Mouse (Mus musculus) adrenal gland (tissue): ENCODE data around the gene Atg2a.

Source experiments
- intact Hi-C: fragments of 180-260 bp; cut with DNase I; formaldehyde crosslinking; loops from one replicate; pipeline ENCODE4 v1.15.1; 2025
- long read RNA-seq, 2 experiments: library from polyadenylated mRNA; unstranded; transcript quantifications; one replicate each; pipeline ENCODE4 v2.0.0; 2020; ENCODE audit warnings: borderline replicate concordance in 1 of 2; ENCODE audit not compliant: insufficient replicate concordance in 1 of 2

Gene Atg2a
- long read RNA-seq, experiment 1, partial matches to known transcripts: 7 of 11 reads
- long read RNA-seq, experiment 1, other reads (novel, unspliced or antisense): 4 of 11 reads
- long read RNA-seq, experiment 2, full-length matches to known transcripts: 1 of 14 reads
- long read RNA-seq, experiment 2, partial matches to known transcripts: 10 of 14 reads
- long read RNA-seq, experiment 2, other reads (novel, unspliced or antisense): 3 of 14 reads

GRCm38 (mm10) chr19:6241274-6242107 is at the start of gene Atg2a:
TSS of gene Atg2a (plus strand) at chr19:6241668.
- intact Hi-C loops: no loop called here

GRCm38 (mm10) chr19:6204265-6204664 is 37.2 kb upstream of the Atg2a start:
- intact Hi-C loops: no loop called here

DNA sequence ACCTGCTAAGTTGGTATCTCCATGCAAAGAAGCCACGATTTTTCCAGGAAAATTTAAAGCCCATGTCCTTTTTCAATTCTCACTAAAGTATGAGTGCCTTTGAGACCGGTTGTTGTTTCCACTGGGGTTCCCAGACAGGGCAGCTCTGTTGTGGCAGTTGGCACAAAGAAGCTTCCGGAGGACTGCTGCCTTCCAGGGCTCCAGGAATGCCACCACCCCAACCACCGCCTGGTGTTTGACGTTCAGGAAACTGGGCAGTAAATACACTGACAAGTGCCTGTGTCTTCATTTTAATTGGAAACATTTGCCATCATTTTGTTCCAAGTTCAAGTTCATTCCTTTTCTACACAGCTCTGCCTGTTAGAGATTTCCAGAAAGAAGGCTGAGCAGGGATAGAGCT is 34.8 kb upstream of the Atg2a start:
- intact Hi-C loops: no loop called here

DNA sequence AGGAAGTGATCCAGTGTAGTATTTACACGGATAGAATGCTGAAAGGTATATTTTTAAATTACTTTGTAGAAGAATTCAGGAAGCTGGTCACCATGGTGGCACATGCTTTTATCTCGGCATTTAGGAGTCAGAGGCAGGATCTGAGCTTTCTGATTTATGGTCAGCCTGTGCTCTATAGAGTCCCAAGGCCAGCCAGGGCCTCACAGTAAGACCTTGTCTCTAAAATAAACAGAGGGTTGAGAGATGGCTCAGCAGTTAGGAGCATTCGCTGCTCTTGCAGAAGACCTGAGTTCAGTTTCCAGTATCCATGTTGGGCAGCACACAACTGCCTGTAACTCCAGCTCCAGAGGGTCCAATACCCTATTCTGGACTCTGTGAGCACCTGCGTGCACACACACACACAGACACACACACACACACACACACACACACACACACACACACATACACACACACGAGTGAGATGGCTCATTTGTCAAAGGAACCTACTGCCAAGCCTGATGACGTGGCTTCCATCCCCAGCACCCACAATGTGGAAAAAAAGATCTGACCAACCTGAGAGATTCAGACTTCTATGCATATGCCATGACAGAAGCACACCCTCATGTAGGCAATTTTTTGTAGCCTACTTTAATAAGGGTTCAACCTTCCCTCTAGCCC is 25.3 kb upstream of the Atg2a start:
- intact Hi-C loops: no loop called here

DNA sequence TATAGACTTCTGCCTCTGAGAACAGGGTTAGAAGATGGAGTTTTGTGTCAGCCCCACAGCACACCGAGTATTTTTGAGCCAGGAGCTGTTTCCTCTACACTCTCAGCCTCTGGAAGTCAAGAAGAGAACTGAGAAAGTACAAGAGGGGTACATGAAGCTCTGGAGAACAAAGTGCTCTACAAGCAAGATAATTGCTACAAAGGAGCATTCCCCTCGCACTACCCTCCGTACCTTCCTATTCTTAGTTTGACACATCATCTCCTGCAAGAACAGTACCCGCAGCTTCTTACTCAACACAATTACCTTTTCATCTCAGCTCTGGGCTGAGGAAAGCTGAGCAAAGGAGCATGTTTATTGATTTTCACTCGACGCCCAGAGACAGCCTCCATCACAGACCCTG is 22.9 kb upstream of the Atg2a start:
- intact Hi-C loops: no loop called here

- intact Hi-C loops: no loop called here
These were observed 15.3 kb upstream of the Atg2a start, which contains the start of gene Gpha2 for GRCm38 (mm10) chr19:6226135-6226534. TSS of gene Gpha2 (plus strand) at chr19:6226380.

GRCm38 (mm10) chr19:6226763-6227162 is 14.7 kb upstream of the Atg2a start:
- intact Hi-C loops: no loop called here

GRCm38 (mm10) chr19:6227864-6228263 is 13.6 kb upstream of the Atg2a start:
- intact Hi-C loops: no loop called here

- intact Hi-C loops: no loop called here
These were observed 11.1 kb upstream of the Atg2a start for GRCm38 (mm10) chr19:6230411-6230810.

- intact Hi-C loops: no loop called here
These were observed 10.4 kb upstream of the Atg2a start for GRCm38 (mm10) chr19:6231036-6231435.

- intact Hi-C loops: no loop called here
These were observed 7.8 kb upstream of the Atg2a start for GRCm38 (mm10) chr19:6233647-6234046.

DNA sequence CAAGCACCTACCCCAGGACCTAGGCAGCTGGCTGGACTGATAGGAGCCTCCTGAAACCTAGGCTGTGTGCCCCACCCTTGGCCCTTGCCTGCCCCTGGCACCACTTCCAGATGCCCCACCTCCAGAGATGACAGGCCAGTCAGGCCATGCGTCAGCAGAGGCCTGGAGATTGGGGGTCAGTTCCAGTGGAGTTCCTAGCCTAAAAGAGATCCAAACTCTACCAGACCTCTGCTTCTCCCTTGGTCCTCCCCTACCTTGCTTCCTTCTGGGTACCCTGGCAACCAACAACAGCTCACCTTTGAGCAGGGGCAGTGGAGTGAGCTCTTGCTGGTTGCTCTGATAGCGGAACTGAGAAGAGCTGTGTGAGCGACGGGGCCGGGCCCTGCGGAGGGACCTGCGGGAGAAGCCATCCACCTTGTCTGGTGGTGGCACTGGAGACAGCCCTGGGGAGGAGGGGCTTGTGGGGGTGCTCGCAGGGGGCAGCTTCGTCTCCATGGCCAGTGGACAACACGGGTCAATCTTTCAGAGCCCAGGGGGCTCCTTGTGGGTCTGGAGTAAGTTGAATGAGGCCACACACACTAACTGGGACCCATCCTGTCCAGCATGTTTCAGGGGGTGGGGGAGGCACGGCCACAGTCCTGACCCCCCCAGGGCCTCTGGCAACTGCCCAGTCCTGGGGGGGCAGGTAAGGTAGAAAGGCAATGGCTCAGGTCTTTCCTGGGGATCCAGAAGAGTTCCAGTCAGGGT is 7.0 kb upstream of the Atg2a start:
- intact Hi-C loops: no loop called here

DNA sequence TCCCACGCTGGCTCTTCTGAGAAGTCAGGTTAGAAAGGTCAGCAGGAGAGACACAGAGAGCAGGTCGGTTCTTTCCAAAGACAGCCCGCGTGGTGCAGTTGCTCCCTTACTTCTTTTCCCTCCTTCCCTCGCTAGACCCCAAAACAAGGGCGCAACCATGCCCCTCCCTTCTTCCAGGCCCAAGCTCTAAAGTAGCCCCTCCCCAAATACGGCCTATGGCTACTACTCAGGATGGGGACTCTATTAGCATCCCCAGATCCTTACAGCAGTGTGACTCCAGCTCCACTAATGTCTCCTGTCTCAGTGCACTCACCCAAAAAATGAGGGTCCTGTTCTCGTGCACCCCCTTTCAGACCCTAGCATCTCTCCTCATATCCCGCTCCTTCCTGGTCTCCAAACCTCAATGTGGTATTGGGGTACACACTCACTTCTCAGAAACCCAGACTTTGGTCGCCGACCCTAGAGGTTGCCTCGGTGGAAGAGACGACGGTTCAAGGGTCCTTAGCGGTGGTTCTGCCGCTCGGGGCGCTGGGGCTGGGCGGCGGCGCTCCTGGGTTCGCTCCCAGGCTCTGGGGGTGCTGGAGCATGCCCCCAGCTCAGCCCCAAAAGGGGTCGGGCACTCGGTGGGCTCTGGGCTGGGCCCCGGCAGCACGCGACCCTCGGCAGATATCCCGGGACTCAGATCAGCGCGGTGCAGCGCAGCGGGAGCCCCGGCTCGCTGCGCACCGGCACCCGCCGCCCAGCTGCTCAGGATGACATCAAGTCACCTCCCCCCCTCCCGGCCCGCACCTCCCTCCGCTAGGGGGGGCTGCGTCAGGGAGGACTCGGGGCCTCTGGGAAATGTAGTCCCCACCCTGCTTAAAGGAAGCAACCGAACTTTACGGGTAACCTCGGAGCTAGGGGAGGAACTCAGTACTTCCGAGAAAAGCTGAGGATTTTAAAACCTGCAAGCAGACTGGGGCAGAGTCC is 6.1 kb upstream of the Atg2a start, which contains the start of gene Ppp2r5b:
TSS of gene Ppp2r5b (minus strand) at position 789 of the 969 bp plus-strand sequence.
- intact Hi-C loops: no loop called here

DNA sequence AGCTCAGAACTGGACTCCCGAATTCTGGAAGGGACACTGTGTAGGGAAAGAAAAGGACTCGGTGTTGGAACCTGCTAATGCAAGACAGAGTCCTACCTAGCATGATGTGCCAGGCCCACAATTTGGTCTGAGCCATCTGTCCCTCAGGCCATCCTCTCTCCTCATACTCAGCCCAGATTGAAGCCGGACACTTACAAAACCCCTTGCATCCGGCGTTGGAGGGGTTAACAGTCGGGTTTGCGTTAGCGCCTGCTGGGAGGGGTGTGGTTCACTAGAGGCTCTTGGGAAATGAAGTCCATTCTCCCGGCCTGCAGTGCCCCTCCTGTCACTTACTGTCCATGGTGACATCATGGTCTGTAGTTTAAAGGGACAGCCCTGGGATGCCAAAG is 5.4 kb upstream of the Atg2a start:
- intact Hi-C loops: no loop called here

GRCm38 (mm10) chr19:6236842-6237241 is 4.6 kb upstream of the Atg2a start:
- intact Hi-C loops: no loop called here

- intact Hi-C loops: no loop called here
These were observed 2.7 kb upstream of the Atg2a start for GRCm38 (mm10) chr19:6238740-6239139.

DNA sequence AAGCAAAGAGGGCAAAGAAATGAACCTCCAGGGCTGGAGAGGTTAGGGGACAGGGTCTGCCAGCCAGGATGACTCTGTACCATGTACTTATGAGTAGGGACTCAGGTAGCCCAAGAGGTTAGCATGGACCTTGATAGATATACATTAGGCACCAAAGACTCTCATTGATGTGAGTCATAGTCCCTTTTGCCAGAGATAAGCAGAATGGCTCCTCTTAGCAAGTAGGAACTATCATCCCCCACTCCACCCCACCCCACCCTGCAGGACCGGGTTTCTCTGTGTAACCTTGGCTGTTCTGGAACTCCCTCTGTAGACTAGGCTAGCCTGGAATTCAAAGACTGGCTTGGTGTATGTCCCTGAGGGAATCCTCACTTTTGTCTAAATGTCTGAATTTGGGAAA is 1.3 kb upstream of the Atg2a start:
- intact Hi-C loops: no loop called here

GRCm38 (mm10) chr19:6240725-6241124 is 743 bp upstream of the Atg2a start:
- intact Hi-C loops: no loop called here

- intact Hi-C loops: no loop called here
These were observed 813 bp downstream of the Atg2a start for GRCm38 (mm10) chr19:6242281-6242680.

DNA sequence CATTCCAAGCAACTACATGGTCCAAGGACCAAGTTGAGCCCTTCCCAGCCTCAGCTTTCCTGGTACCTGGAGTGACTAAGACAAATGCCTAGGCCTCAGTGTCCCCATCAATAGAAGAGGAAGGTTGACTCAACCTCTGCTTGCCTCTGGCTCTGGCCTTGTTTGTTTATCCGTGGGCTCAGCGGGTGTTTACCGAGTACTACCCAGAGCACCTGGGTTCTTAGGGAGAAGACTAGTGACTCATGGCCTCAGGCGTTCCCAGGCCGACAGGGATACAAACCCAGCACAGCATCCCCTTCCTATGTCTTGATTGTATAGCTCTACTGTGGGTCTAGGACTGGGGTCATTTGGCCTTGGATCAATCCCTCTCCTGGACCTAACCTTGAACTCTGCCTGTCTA is 1.8 kb downstream of the Atg2a start:
- intact Hi-C loops: no loop called here
